Mouse (Mus musculus) stomach, postnatal 0 days (tissue): ENCODE measurements around the gene Tex101. TPM values are rescaled to one million over a fixed set of nuclear protein-coding genes. Genes with fewer than 3 reads are reported as not detected.
"Not testable (repeated sequence)": the region's sequence is repeated elsewhere in the genome, so short reads cannot be mapped to it uniquely, and the experiment has no call there.

Experiments
- ATAC-seq: fragments of 200-750 bp; cut with Nextera tagmentation; 2 replicates; pipeline ENCODE4 v1.8.0; 2017; ENCODE audit not compliant: low FRiP score, low TSS enrichment
- DNase-seq: peaks from one replicate; pipeline ENCODE4 v3.0.0-alpha.2; 2016; ENCODE audit warnings: low spot score
- H3K27ac ChIP-seq: fragments of 300-500 bp; sonication (generic); replicated peaks from 2 replicates; pipeline ENCODE4 v1.5.1; 2014; ENCODE audit warnings: mild to moderate bottlenecking, control low read depth
- H3K27me3 ChIP-seq: fragments of 300-500 bp; sonication (generic); 2 replicates; pipeline ENCODE4 v1.6.1; 2014; ENCODE audit warnings: low read length; ENCODE audit not compliant: control insufficient read depth, insufficient read depth
- H3K36me3 ChIP-seq: fragments of 300-500 bp; sonication (generic); 2 replicates; pipeline ENCODE4 v1.6.1; 2014; ENCODE audit warnings: low read length, mixed read lengths; ENCODE audit not compliant: control insufficient read depth, insufficient read depth
- H3K4me1 ChIP-seq: fragments of 300-500 bp; sonication (generic); replicated peaks from 2 replicates; pipeline ENCODE4 v1.6.1; 2014; ENCODE audit warnings: antibody characterized with exemption; ENCODE audit not compliant: control insufficient read depth, insufficient read depth
- H3K4me2 ChIP-seq: fragments of 300-500 bp; sonication (generic); replicated peaks from 2 replicates; pipeline ENCODE4 v1.6.1; 2014; ENCODE audit warnings: low read depth, mild to moderate bottlenecking, control low read depth, moderate library complexity
- H3K4me3 ChIP-seq: fragments of 300-500 bp; sonication (generic); 2 replicates; pipeline ENCODE4 v1.5.1; 2014; ENCODE audit warnings: low read depth, low read length, control low read depth
- H3K9ac ChIP-seq: fragments of 300-500 bp; sonication (generic); 2 replicates; pipeline ENCODE4 v1.6.1; 2014; ENCODE audit warnings: mild to moderate bottlenecking, low read length, control low read depth, mixed read lengths
- H3K9me3 ChIP-seq: fragments of 300-500 bp; sonication (generic); 2 replicates; pipeline ENCODE4 v1.6.1; 2016; ENCODE audit warnings: low read length; ENCODE audit not compliant: control insufficient read depth
- CTCF ChIP-seq: IDR thresholded peaks from 2 replicates; pipeline ENCODE4 v1.5.1; 2016; ENCODE audit warnings: antibody characterized with exemption, low read depth, mild to moderate bottlenecking, moderate library complexity
- EP300 ChIP-seq: optimal IDR thresholded peaks from 2 replicates; pipeline ENCODE3; 2016; ENCODE audit warnings: antibody characterized with exemption
- WGBS: fragments of 180-500 bp; shearing (Covaris S2); extraction: QIAGEN DNeasy Blood & Tissue Kit; methylation state at CpG from one replicate; pipeline ENCODE4 v1.1.7; 2014; 5-methylcytosine and 5-hydroxymethylcytosine counted together
- polyA plus RNA-seq: library from polyadenylated mRNA; unstranded; fragments of >200 nt; fragmentation: Nextera tagmentation; extraction: Ambion mirVana; gene quantifications from 2 replicates; pipeline ENCODE4 v1.2.1, GENCODE M21; 2015

The Tex101 gene
- 0.15 TPM in 1 of 2 replicates, not detected in the other for polyA plus RNA-seq

DNA sequence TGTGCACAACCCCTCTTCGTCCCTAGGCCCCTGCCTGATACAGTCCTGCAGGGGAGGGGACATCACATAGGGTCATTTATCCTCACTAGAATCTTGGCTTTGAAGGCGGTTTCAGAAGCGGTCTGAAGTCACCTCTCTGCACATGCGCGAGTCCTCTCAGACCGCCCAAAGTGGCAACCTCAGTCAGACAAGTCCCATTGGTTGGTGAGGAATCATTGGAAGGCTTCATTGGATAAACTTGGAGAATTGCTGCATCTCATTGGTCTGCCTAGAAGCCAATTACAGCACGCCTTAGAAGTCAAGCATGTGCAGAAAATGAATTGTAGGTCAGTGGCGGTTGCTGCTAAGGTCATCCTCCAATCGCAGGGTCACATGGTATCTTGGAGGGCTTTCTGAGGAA lies at the start of gene Tex101:
Gene Tex101, minus strand, starts transcription at position 101 of the 400 bp plus-strand sequence.
- no peak for DNase-seq
- WGBS: 84% methylated on average over 9 of the region's 9 CpGs

DNA sequence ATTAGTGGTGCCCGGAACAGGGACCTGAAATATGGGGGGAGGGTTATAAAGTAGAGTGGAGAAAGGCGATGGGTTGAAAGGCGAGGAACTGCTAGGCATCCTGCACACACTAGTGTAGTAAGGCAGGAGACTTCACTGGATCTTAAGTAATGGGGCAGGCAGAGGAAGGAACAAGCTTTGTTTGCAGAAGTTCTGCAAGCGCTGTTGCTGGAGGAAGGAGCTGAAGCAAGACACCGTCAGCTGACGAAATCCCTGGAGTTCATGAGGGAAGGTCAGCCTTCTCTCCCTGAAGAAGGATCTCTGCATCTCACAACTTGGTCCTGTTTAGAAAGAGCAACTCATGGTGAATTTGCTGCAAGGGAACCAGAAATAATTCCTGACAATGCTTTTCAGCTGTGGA lies 38.6 kb upstream of the Tex101 start:
- H3K36me3 ChIP-seq: no peaks in the 10 kb centered on the region
- WGBS: 59% methylated on average over 6 of the region's 6 CpGs
- ATAC-seq (no peak), DNase-seq (no peak)
- H3K27me3 ChIP-seq: no peaks in the 10 kb centered on the region
- TF ChIP-seq EP300 (no peak), CTCF (no peak)
- no peaks in the 10 kb centered on the region for H3K9me3 ChIP-seq
- no peak overlapping the region for H3K4me3 ChIP-seq
- H3K4me2 ChIP-seq: no peak overlapping the region
- H3K9ac ChIP-seq: no peak overlapping the region
- H3K27ac ChIP-seq: no peak overlapping the region
- no peaks in the 10 kb centered on the region for H3K4me1 ChIP-seq

More for the DNA sequence above, at the start of gene Tex101:
- no peaks in the 10 kb centered on the region for H3K9me3 ChIP-seq
- no peaks in the 10 kb centered on the region for H3K4me1 ChIP-seq
- no peaks in the 10 kb centered on the region for H3K36me3 ChIP-seq
- no peak within 1 kb of the TSS for H3K27ac ChIP-seq
- no peak within 1 kb of the TSS for H3K9ac ChIP-seq
- ATAC-seq: no peak
- TF ChIP-seq CTCF (no peak), EP300 (no peak)
- H3K4me3 ChIP-seq: no peak within 1 kb of the TSS
- H3K27me3 ChIP-seq: no peaks in the 10 kb centered on the region
- H3K4me2 ChIP-seq: no peak within 1 kb of the TSS

DNA sequence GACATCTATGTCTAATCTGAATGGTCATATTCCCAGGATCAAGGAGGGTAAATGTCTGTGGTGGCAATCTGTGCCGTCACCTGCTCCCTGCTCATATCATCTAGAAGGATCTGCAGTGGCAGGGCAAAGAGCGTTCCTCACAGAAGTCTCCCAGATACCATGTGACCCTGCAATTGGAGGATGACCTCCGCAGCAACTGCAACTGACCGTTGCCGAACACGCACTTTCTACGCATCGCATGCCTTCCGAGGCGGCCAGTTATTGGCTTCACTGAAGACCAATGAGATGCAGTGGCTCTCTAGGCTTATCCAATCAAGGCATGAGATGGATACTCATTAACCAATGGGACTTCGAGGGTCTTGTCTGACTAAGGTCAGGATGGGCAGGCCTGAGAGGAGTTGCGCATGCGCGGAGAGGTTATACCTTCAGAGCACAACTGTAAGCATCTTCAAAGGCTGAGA lies 32.4 kb upstream of the Tex101 start, which contains the start of gene BC049730:
Gene BC049730, plus strand, starts transcription at position 411 of the 461 bp plus-strand sequence.
- no peaks in the 10 kb centered on the region for H3K9me3 ChIP-seq
- ATAC-seq (no peak), DNase-seq (no peak)
- TF ChIP-seq EP300: no peak
- no peak for TF ChIP-seq CTCF
- no peaks in the 10 kb centered on the region for H3K36me3 ChIP-seq
- H3K9ac ChIP-seq: no peak within 1 kb of the TSS
- H3K27ac ChIP-seq: no peak within 1 kb of the TSS
- H3K27me3 ChIP-seq: no peaks in the 10 kb centered on the region
- H3K4me1 ChIP-seq: no peaks in the 10 kb centered on the region
- H3K4me2 ChIP-seq: no peak within 1 kb of the TSS
- 92% methylated on average over 14 of the region's 14 CpGs for WGBS
- H3K4me3 ChIP-seq: no peak within 1 kb of the TSS

DNA sequence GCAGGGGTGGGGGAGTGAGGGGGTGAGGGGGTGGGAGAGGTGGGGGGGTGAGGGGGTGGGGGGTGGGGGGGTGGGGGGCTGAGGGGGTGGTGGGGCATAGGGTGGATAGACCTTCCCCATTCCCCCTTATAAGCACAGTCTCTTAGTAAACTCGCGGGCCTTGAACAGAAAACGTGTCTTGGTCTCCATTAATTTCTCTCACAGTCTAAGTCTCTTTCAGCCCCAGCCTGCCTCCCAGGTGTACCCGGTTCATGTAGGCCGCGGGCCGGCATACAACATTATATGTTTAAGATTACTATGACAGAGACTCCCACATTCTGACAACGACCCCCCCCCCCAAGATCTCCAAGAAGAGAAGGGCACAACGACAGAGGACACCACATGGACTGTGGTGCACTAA lies 26.4 kb upstream of the Tex101 start:
- WGBS: 55% methylated on average over 9 of the region's 9 CpGs
- ATAC-seq, H3K9ac ChIP-seq, H3K4me1 ChIP-seq, H3K4me3 ChIP-seq, H3K27ac ChIP-seq, H3K27me3 ChIP-seq, DNase-seq, H3K4me2 ChIP-seq, H3K36me3 ChIP-seq, H3K9me3 ChIP-seq: not testable (repeated sequence)

DNA sequence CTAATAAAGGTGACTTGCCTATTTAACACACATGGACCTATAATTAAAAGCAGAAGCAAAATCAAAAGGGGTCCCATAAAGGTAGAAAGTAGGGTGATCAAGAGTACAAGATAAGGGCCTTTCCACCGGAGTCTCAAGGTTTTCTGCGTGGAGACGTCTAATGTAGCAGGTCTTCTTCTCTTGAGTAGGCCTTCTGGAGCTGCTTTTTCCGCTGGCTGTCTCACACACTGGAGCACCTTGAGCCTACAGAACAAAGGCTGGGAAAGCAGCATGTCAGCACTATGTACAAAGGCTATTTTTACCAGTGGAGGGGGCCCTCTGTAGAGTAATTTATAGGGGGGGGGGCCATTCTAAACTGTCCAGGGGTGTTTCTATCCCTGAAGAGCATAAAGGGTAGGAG lies 21.4 kb upstream of the Tex101 start:
- not testable (repeated sequence) for H3K27ac ChIP-seq, H3K27me3 ChIP-seq, H3K36me3 ChIP-seq, H3K4me3 ChIP-seq, H3K4me2 ChIP-seq, ATAC-seq, H3K9me3 ChIP-seq, DNase-seq, H3K4me1 ChIP-seq, H3K9ac ChIP-seq
- 94% methylated on average over 4 of the region's 4 CpGs for WGBS

DNA sequence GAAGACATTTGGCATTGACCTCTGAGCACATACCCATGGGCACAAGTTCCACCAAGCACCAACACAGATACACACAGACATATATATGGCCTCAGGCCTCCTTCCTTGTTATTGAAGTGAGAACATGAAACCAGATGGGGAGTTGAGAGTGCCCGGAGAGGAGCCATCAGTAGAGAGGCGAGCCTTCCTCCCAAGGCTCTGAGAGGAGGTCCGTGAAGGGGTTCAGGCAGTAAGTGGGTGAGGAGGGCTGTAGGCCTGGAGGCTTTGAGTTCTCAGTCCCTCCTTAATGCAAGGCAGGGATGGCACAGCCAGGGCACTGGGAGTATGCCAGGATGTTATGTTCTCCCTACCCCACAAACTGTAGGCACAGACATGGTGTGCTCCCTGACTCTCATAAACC lies 16.2 kb upstream of the Tex101 start:
- WGBS: 69% methylated on average over 3 of the region's 3 CpGs

DNA sequence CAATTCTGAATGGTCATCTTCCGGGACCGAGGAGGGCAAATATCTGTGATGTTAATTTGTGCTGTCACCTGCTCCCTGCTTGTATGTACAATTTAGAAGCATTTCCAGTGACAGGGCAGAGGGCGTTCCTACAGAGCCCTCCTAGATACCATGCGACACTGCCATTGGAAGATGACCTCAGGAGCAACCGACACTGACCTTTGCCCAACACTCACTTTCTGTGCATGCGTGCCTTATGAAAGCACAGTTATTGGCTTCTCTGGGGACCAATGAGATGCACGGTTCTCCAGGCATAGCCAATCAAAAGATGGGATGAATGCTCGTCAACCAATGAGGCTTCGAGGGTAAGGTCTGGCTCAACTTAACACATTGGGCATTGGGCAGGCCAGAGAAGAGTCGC lies 11.0 kb upstream of the Tex101 start:
- H3K27me3 ChIP-seq, ATAC-seq, H3K4me3 ChIP-seq, H3K36me3 ChIP-seq, DNase-seq, H3K9ac ChIP-seq, H3K4me1 ChIP-seq, H3K4me2 ChIP-seq, H3K9me3 ChIP-seq, H3K27ac ChIP-seq: not testable (repeated sequence)
- WGBS: 94% methylated on average over 10 of the region's 10 CpGs

More for the DNA sequence above, 16.2 kb upstream of the Tex101 start:
- not testable (repeated sequence) for H3K4me1 ChIP-seq, H3K27me3 ChIP-seq, H3K4me2 ChIP-seq, H3K9me3 ChIP-seq, DNase-seq, H3K9ac ChIP-seq, H3K27ac ChIP-seq, ATAC-seq, H3K36me3 ChIP-seq, H3K4me3 ChIP-seq

DNA sequence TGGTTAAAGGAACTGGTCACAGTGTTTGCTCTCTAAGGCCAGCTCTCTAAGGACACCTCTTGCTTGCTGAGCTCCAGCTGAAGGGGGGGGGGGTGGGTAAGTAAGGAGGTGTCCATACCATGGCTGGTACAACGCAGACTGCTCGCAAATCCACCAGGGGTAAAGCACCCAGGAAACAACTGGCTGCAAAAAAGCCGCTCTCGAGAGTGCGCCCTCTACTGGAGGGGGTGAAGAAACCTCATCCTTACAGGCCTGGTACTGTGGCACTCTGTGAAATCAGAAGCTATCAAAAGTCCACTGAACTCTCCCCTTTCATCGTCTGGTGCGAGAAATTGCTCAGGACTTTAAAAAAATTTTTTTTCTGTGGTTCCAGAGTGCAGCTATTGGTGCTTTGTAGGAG lies 7.6 kb upstream of the Tex101 start:
- WGBS: 70% methylated on average over 7 of the region's 7 CpGs
- not testable (repeated sequence) for H3K27me3 ChIP-seq, ATAC-seq

More for the DNA sequence above, 7.6 kb upstream of the Tex101 start:
- not testable (repeated sequence) for H3K36me3 ChIP-seq, H3K9me3 ChIP-seq, H3K9ac ChIP-seq, H3K4me3 ChIP-seq, H3K27ac ChIP-seq, DNase-seq, H3K4me2 ChIP-seq, H3K4me1 ChIP-seq
